Mouse (Mus musculus) left cerebral cortex, postnatal 36 days (tissue): ENCODE data around the gene Ulk4. TPM values are rescaled to one million over a fixed set of nuclear protein-coding genes. Genes with fewer than 3 reads are reported as not detected.

Experiments used
- DNase-seq, 2 experiments: peaks; one replicate each; pipeline ENCODE4 v3.0.0; 2021 to 2022; ENCODE audit warnings: low spot score in 2 of 2, mixed read lengths in 1 of 2
- intact Hi-C: fragments of 180-260 bp; cut with DNase I; formaldehyde crosslinking; loops from one replicate; pipeline ENCODE4 v1.15.1; 2025
- total RNA-seq, 2 experiments: library from RNA; stranded (reverse); gene quantifications; 2 replicates each; pipeline ENCODE4 v1.2.3; 2021

Ulk4 gene
- total RNA-seq, 2 experiments from 2014 or later = 6.3 to 11.4 TPM

GRCm38 (mm10) chr9:121079388-121080088 lies 197.5 kb downstream of the Ulk4 start:
- intact Hi-C loops = no loop called here
- DNase-seq = peak in 1 of 2 experiments; percentile 39

- DNase-seq = peak; percentile 34 to 47
- intact Hi-C loops = no loop called here
Observed at GRCm38 (mm10) chr9:121076291-121076690, 200.7 kb downstream of the Ulk4 start.

GRCm38 (mm10) chr9:121075246-121075645 lies 201.8 kb downstream of the Ulk4 start:
- peak; percentile 85 to 86 for DNase-seq
- intact Hi-C loops = no loop called here

- DNase-seq = peak in 1 of 2 experiments; percentile 45
- intact Hi-C loops = no loop called here
Observed at GRCm38 (mm10) chr9:121074726-121075125, 202.3 kb downstream of the Ulk4 start.

GRCm38 (mm10) chr9:121072127-121072757 lies 204.8 kb downstream of the Ulk4 start:
- DNase-seq = no peak
- intact Hi-C loops = no loop called here

- DNase-seq = no peak
- intact Hi-C loops = no loop called here
Observed at GRCm38 (mm10) chr9:121071461-121072126, 205.4 kb downstream of the Ulk4 start.

GRCm38 (mm10) chr9:121071050-121071449 lies 205.9 kb downstream of the Ulk4 start:
- intact Hi-C loops = no loop called here
- no peak for DNase-seq

GRCm38 (mm10) chr9:121068115-121068514 lies 208.9 kb downstream of the Ulk4 start:
- intact Hi-C loops = no loop called here
- no peak for DNase-seq

- DNase-seq = no peak
- intact Hi-C loops = no loop called here
Observed at GRCm38 (mm10) chr9:121067043-121067442, 210.0 kb downstream of the Ulk4 start.

GRCm38 (mm10) chr9:121065383-121065978 lies 211.5 kb downstream of the Ulk4 start:
- no peak for DNase-seq

GRCm38 (mm10) chr9:121064606-121065355 lies 212.2 kb downstream of the Ulk4 start:
- no peak for DNase-seq
- intact Hi-C loops = no loop called here

More at GRCm38 (mm10) chr9:121065383-121065978, 211.5 kb downstream of the Ulk4 start:
- intact Hi-C loops = no loop called here

GRCm38 (mm10) chr9:121062671-121063070 lies 214.3 kb downstream of the Ulk4 start:
- intact Hi-C loops = no loop called here
- no peak for DNase-seq

- no peak for DNase-seq
- intact Hi-C loops = no loop called here
Observed at GRCm38 (mm10) chr9:121061820-121062623, 215.0 kb downstream of the Ulk4 start.

GRCm38 (mm10) chr9:121060331-121060730 lies 216.7 kb downstream of the Ulk4 start:
- intact Hi-C loops = no loop called here
- no peak for DNase-seq

- DNase-seq = no peak
- intact Hi-C loops = no loop called here
Observed at GRCm38 (mm10) chr9:121059286-121059685, 217.7 kb downstream of the Ulk4 start.

GRCm38 (mm10) chr9:121058538-121058937 lies 218.5 kb downstream of the Ulk4 start:
- intact Hi-C loops = no loop called here
- no peak for DNase-seq

- DNase-seq = no peak
- intact Hi-C loops = no loop called here
Observed at GRCm38 (mm10) chr9:121058116-121058515, 218.9 kb downstream of the Ulk4 start.

GRCm38 (mm10) chr9:121057401-121057800 lies 219.6 kb downstream of the Ulk4 start:
- no peak for DNase-seq
- intact Hi-C loops = no loop called here

- intact Hi-C loops = no loop called here
- no peak for DNase-seq
Observed at GRCm38 (mm10) chr9:121056526-121056925, 220.5 kb downstream of the Ulk4 start.
